8 mouse cellular contexts compared by ENCODE assay signal in genomic region chr3:88532689-88533511, GRCm38 (mm10). TPM values are rescaled to one million over a fixed set of nuclear protein-coding genes. Genes with fewer than 3 reads are reported as not detected.
DNase-seq lines count a peak whose midpoint lies in the region; ATAC-seq and TF ChIP-seq lines count a peak whose summit lies in the region.
"Had no signal": no experiment of that assay in that cellular context is flagged by ENCODE, and none has a peak within 500 bp of the region (broad histone marks: within the 10 kb centered on the region; RNA-seq: fewer than 3 reads in every experiment).

No protein-coding gene starts in this region.

- peaks cover 20% of the 10 kb centered on the region for H3K36me3 ChIP-seq in lung, embryonic 15.5 days
- no peaks in the 10 kb centered on the region for H3K36me3 ChIP-seq in liver, embryonic 16.5 days (ENCODE audit: control insufficient read depth, insufficient read depth)
- no peaks in the 10 kb centered on the region for H3K36me3 ChIP-seq in stomach, postnatal 0 days (ENCODE audit: control insufficient read depth, insufficient read depth, low read length)

- peak overlapping the region; percentile 89 for H3K4me3 ChIP-seq in lung, embryonic 15.5 days
- H3K4me3 ChIP-seq in liver, embryonic 16.5 days (ENCODE audit: low read depth, low read length), result peak overlapping the region; percentile 74
- H3K4me3 ChIP-seq in stomach, postnatal 0 days (ENCODE audit: low read depth, low read length), result peak overlapping the region; percentile 77

- no peaks in the 10 kb centered on the region for H3K27me3 ChIP-seq in lung, embryonic 15.5 days
- H3K27me3 ChIP-seq in liver, embryonic 16.5 days (ENCODE audit: control insufficient read depth, insufficient read depth, low read depth, low read length), result peaks cover 9% of the 10 kb centered on the region
- H3K27me3 ChIP-seq in stomach, postnatal 0 days (ENCODE audit: control insufficient read depth, insufficient read depth, low read length), result no peaks in the 10 kb centered on the region

- no peak for DNase-seq in lung, adult 18-20 months
- DNase-seq in embryo, embryonic 11 days, result peak; percentile 84
- peak; percentile 55 for DNase-seq in heart, postnatal 4 days
- DNase-seq in stomach, postnatal 0 days (ENCODE audit: low spot score), result peak; percentile 33
- DNase-seq in c-Kit-positive CD71-positive TER-119-positive erythroid progenitor cells, embryonic 14.5 days (ENCODE audit: low spot score), result no peak

- H3K9me3 ChIP-seq in lung, embryonic 15.5 days, result no peaks in the 10 kb centered on the region
- no peaks in the 10 kb centered on the region for H3K9me3 ChIP-seq in liver, embryonic 16.5 days (replicated peaks; ENCODE audit: control insufficient read depth, low read length)
- H3K9me3 ChIP-seq in stomach, postnatal 0 days (ENCODE audit: control insufficient read depth, low read length), result no peaks in the 10 kb centered on the region

- H3K27ac ChIP-seq in lung, embryonic 15.5 days, result peak overlapping the region; percentile 96
- no peak overlapping the region for H3K27ac ChIP-seq in liver, embryonic 16.5 days (ENCODE audit: low read length)
- H3K27ac ChIP-seq in stomach, postnatal 0 days (replicated peaks), result peak overlapping the region; percentile 78

- H3K4me2 ChIP-seq in lung, embryonic 15.5 days, result peak overlapping the region; percentile 87
- H3K4me2 ChIP-seq in liver, embryonic 16.5 days (ENCODE audit: low read depth, low read length), result peak overlapping the region; percentile 97
- H3K4me2 ChIP-seq in stomach, postnatal 0 days (replicated peaks; ENCODE audit: low read depth), result peak overlapping the region; percentile 92

- TF ChIP-seq EP300 in stomach, postnatal 0 days (optimal IDR thresholded peaks at IDR 0.05), result no peak

- peak overlapping the region; percentile 96 for H3K9ac ChIP-seq in lung, embryonic 15.5 days
- H3K9ac ChIP-seq in liver, embryonic 16.5 days (ENCODE audit: low read depth, low read length), result peak overlapping the region; percentile 74
- H3K9ac ChIP-seq in stomach, postnatal 0 days (ENCODE audit: low read length), result peak overlapping the region; percentile 77

- no peak for TF ChIP-seq CTCF in stomach, postnatal 0 days (IDR thresholded peaks at IDR 0.05; ENCODE audit: low read depth)

- WGBS in lung, embryonic 15.5 days, result under 1% methylated on average over 40 of the region's 40 CpGs
- 3% methylated on average over 40 of the region's 40 CpGs for WGBS in liver, embryonic 16.5 days (ENCODE audit: insufficient replicate concordance)
- under 1% methylated on average over 40 of the region's 40 CpGs for WGBS in stomach, postnatal 0 days

- peaks cover 65% of the 10 kb centered on the region for H3K4me1 ChIP-seq in lung, embryonic 15.5 days
- peaks cover 41% of the 10 kb centered on the region for H3K4me1 ChIP-seq in liver, embryonic 16.5 days (ENCODE audit: control insufficient read depth, low read depth, low read length)
- peaks cover 13% of the 10 kb centered on the region; the same call in 1 of the 2 replicates for H3K4me1 ChIP-seq in stomach, postnatal 0 days (replicated peaks; ENCODE audit: control insufficient read depth, insufficient read depth)

- ATAC-seq in lung, embryonic 15.5 days (ENCODE audit: borderline replicate concordance, extremely low read depth, low FRiP score, low TSS enrichment), result peak; percentile 19
- ATAC-seq in liver, embryonic 16.5 days (ENCODE audit: low read depth), result no peak
- peak; percentile 13; the same call in 1 of the 2 replicates for ATAC-seq in stomach, postnatal 0 days (ENCODE audit: low FRiP score, low TSS enrichment)

RNA-seq across cellular contexts. Expression of gene Mex3a, which starts 0.7 kb away (rescaled TPM):
- 15.8 and 16.8 TPM in 2 replicates for polyA plus RNA-seq in lung, embryonic 15.5 days (2015; fragmentation: Nextera tagmentation; extraction: Ambion mirVana)
- total RNA-seq in heart, postnatal 4 days (2021), result 10 to 100 TPM; 11.7 TPM
- 0.44 and 0.53 TPM in 2 replicates for polyA plus RNA-seq in liver, embryonic 16.5 days (2015; fragmentation: Nextera tagmentation; extraction: Ambion mirVana)
- polyA plus RNA-seq in stomach, postnatal 0 days (2015; fragmentation: Nextera tagmentation; extraction: Ambion mirVana), result 3.3 and 3.4 TPM in 2 replicates

RNA-seq across cellular contexts. Expression of gene Rab25, which starts 15.2 kb away (rescaled TPM):
- 33.1 and 36.4 TPM in 2 replicates for polyA plus RNA-seq in lung, embryonic 15.5 days (2015; fragmentation: Nextera tagmentation; extraction: Ambion mirVana)
- total RNA-seq in heart, postnatal 4 days (2021), result not detected
- polyA plus RNA-seq in liver, embryonic 16.5 days (2015; fragmentation: Nextera tagmentation; extraction: Ambion mirVana), result 0.32 and 1.1 TPM in 2 replicates
- 252 and 271 TPM in 2 replicates for polyA plus RNA-seq in stomach, postnatal 0 days (2015; fragmentation: Nextera tagmentation; extraction: Ambion mirVana)
- total RNA-seq: hematopoietic stem cell, adult 5-6 weeks had no signal

RNA-seq across cellular contexts. Expression of gene Lamtor2, which starts 20.0 kb away (rescaled TPM):
- polyA plus RNA-seq in lung, embryonic 15.5 days (2015; fragmentation: Nextera tagmentation; extraction: Ambion mirVana), result 165 and 178 TPM in 2 replicates
- 10 to 100 TPM; 81.9 to 89.1 TPM for total RNA-seq in heart, postnatal 4 days (2021)
- 98.6 and 107 TPM in 2 replicates for polyA plus RNA-seq in liver, embryonic 16.5 days (2015; fragmentation: Nextera tagmentation; extraction: Ambion mirVana)
- polyA plus RNA-seq in stomach, postnatal 0 days (2015; fragmentation: Nextera tagmentation; extraction: Ambion mirVana), result 154 and 157 TPM in 2 replicates

RNA-seq across cellular contexts. Expression of gene Ubqln4, which starts 20.7 kb away (rescaled TPM):
- polyA plus RNA-seq in lung, embryonic 15.5 days (2015; fragmentation: Nextera tagmentation; extraction: Ambion mirVana), result 46.4 and 49.4 TPM in 2 replicates
- 10 to 100 TPM; 55.3 to 60.1 TPM for total RNA-seq in heart, postnatal 4 days (2021)
- 14.8 and 16.4 TPM in 2 replicates for polyA plus RNA-seq in liver, embryonic 16.5 days (2015; fragmentation: Nextera tagmentation; extraction: Ambion mirVana)
- polyA plus RNA-seq in stomach, postnatal 0 days (2015; fragmentation: Nextera tagmentation; extraction: Ambion mirVana), result 19.5 and 21.8 TPM in 2 replicates

RNA-seq across cellular contexts. Expression of gene Lmna, which starts 23.1 kb away (rescaled TPM):
- polyA plus RNA-seq in lung, embryonic 15.5 days (2015; fragmentation: Nextera tagmentation; extraction: Ambion mirVana), result 111 and 121 TPM in 2 replicates
- total RNA-seq in heart, postnatal 4 days (2021), result 100 to 1,000 TPM; 178 to 181 TPM
- 123 and 131 TPM in 2 replicates for polyA plus RNA-seq in liver, embryonic 16.5 days (2015; fragmentation: Nextera tagmentation; extraction: Ambion mirVana)
- polyA plus RNA-seq in stomach, postnatal 0 days (2015; fragmentation: Nextera tagmentation; extraction: Ambion mirVana), result 250 and 267 TPM in 2 replicates

Comparison
In these comparisons a context has a peak if more than half of its experiments do, and no peak if none do; other contexts are left out.
1. DNase-seq: peak in embryo, embryonic 11 days (single experiment), heart, postnatal 4 days (single experiment) and stomach, postnatal 0 days (single experiment); none in lung, adult 18-20 months (0 of 2) and c-Kit-positive CD71-positive TER-119-positive erythroid progenitor cells, embryonic 14.5 days (single experiment).
2. RNA of gene Rab25, which starts 15.2 kb away (polyA plus RNA-seq): 252 to 271 TPM in stomach, postnatal 0 days and 33.1 to 36.4 TPM in lung, embryonic 15.5 days; 0.32 to 1.1 TPM in liver, embryonic 16.5 days; every median in the first group is over 10 times any median in the second.
3. Peak in every context shown above with its lines, with median percentiles within 50 percentile points of each other: H3K4me2 ChIP-seq, H3K4me3 ChIP-seq and H3K9ac ChIP-seq.